Mouse (Mus musculus) liver, adult 2 months (tissue): ENCODE measurements around the gene Rbbp8nl. TPM values are rescaled to one million over a fixed set of nuclear protein-coding genes. Genes with fewer than 3 reads are reported as not detected.

Source experiments
- DNase-seq: peaks from one replicate; pipeline ENCODE4 v3.0.0-alpha.2; 2011; ENCODE audit warnings: low read depth, low spot score; ENCODE audit errors: extremely low read depth
- H3K27ac ChIP-seq: fragments of 200-500 bp; replicated peaks from 2 replicates; pipeline ENCODE4 v1.5.1; 2012; ENCODE audit warnings: low read depth, mild to moderate bottlenecking, control low read depth, inconsistent platforms, low read length; ENCODE audit not compliant: insufficient read depth
- H3K27me3 ChIP-seq: fragments of 200-500 bp; 2 replicates; pipeline ENCODE4 v1.6.1; 2012; ENCODE audit warnings: mild to moderate bottlenecking, moderate library complexity, low read length, inconsistent platforms; ENCODE audit not compliant: control insufficient read depth, insufficient read depth
- H3K36me3 ChIP-seq: fragments of 200-500 bp; 2 replicates; pipeline ENCODE4 v1.6.1; 2012; ENCODE audit warnings: low read length, inconsistent platforms; ENCODE audit not compliant: control insufficient read depth, insufficient read depth
- H3K4me1 ChIP-seq: fragments of 200-500 bp; 2 replicates; pipeline ENCODE4 v1.6.1; 2011; ENCODE audit warnings: low read length; ENCODE audit not compliant: control insufficient read depth, insufficient read depth
- H3K4me3 ChIP-seq: fragments of 200-500 bp; 2 replicates; pipeline ENCODE4 v1.5.1; 2011; ENCODE audit warnings: low read depth, mild to moderate bottlenecking, control low read depth, low read length, moderate library complexity; ENCODE audit not compliant: insufficient read depth
- H3K79me2 ChIP-seq: fragments of 200-500 bp; 2 replicates; pipeline ENCODE4 v1.6.1; 2012; ENCODE audit warnings: inconsistent platforms, mild to moderate bottlenecking, low read length, moderate library complexity; ENCODE audit not compliant: control insufficient read depth, insufficient read depth
- H3K9ac ChIP-seq: fragments of 200-500 bp; 2 replicates; pipeline ENCODE4 v1.6.1; 2012; ENCODE audit warnings: low read depth, mild to moderate bottlenecking, control low read depth, inconsistent platforms, low read length
- CTCF ChIP-seq: fragments of 200-500 bp; IDR thresholded peaks from 2 replicates; pipeline ENCODE4 v1.5.1; 2011; ENCODE audit warnings: low read depth, low read length, control low read depth
- POLR2A ChIP-seq: fragments of 200-500 bp; IDR thresholded peaks from 2 replicates; pipeline ENCODE4 v1.6.1; 2011; ENCODE audit warnings: low read length, control low read depth; ENCODE audit not compliant: insufficient read depth; ENCODE audit errors: extremely low read depth
- WGBS: fragments of 180-500 bp; shearing (Covaris S2); methylation state at CpG from one replicate; pipeline ENCODE4 v1.1.7; 2018; 5-methylcytosine and 5-hydroxymethylcytosine counted together
- polyA plus RNA-seq: library from polyadenylated mRNA; depleted of rRNA; stranded (reverse); fragments of >200 nt; gene quantifications from 2 replicates; pipeline ENCODE4 v1.2.3, GENCODE M21; 2012; rRNA removed
- total RNA-seq: library from RNA; depleted of rRNA; stranded (reverse); fragments of >200 nt; gene quantifications from 2 replicates; pipeline ENCODE4 v1.2.3, GENCODE M21; 2014; rRNA removed

Gene Rbbp8nl
- total and polyA plus RNA-seq, 2 experiments: not detected

DNA sequence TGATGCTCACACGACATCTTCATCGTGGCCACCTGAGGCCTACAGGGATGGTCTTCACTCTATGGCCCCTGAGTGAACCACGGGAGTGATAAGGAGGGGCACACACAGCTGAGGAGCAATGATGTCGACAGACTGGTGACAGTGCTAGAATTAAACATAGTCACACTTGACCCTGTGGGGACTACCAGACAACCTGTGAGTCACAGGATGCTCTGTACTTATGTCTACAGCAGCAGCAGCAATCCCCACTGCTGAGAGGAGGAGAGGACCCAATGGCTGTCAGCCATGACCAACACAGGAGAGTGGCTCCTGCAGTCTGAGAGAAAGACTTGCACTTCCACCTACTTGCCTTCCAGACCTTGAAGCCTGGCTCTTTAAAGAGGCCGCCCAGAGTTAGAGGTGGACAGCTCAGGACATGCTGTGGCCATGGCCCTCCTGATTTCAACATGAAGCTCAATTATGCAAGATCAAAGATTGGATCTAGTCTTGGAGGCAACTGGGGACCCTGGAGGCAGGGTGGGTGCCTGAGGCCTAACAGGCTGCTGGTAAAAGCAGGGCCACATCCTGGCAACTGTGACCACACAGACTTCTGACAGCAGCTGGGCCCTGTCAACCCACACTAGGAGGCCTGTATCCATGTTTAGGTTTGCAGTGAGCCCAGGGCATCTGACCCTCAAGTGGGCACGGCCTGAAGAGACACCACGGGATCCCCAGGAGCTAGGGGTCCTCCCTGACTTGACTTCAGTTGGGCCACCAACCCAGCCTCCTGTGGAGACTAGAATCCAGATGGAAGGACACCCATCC, 56.4 kb downstream of the Rbbp8nl start:
- no peaks in the 10 kb centered on the region for H3K27me3 ChIP-seq
- no peak overlapping the region for H3K4me3 ChIP-seq
- H3K27ac ChIP-seq: no peak overlapping the region
- no peak for TF ChIP-seq POLR2A
- no peaks in the 10 kb centered on the region for H3K4me1 ChIP-seq
- no peak for DNase-seq
- no peak overlapping the region for H3K9ac ChIP-seq
- WGBS: 87% methylated on average over 7 of the region's 7 CpGs
- H3K79me2 ChIP-seq: no peaks in the 10 kb centered on the region
- no peaks in the 10 kb centered on the region for H3K36me3 ChIP-seq

DNA sequence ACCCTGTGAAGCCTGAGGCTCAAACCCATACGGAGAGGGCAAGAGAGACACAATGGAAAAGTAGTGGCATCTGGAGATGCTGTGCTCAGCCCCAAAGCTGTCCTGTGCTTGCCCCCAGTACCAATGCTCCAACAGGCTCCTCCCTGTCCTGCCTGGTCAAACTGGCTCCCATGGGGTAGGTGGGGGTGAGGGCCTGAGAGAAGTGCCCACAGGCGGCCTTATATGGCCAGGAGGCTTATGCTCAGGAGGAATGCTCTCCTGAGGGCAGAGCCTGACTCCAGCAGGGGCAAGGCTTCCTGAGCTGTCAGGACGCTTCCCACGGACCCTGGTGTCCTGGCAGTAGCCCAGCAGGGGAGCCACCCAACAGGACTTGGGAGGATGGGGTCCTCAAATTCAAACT, 59.2 kb downstream of the Rbbp8nl start:
- Histone ChIP-seq H3K36me3 (no peaks in the 10 kb centered on the region), H3K27me3 (peaks cover under 1% of the 10 kb centered on the region; the same call in 1 of the 2 replicates), H3K9ac (no peak overlapping the region), H3K27ac (no peak overlapping the region), H3K4me1 (0 out of 2 replicates have a peak, but pooled peaks cover 4% of the 10 kb centered on the region), H3K79me2 (no peaks in the 10 kb centered on the region), H3K4me3 (no peak overlapping the region)
- no peak for DNase-seq
- WGBS: 90% methylated on average over 4 of the region's 4 CpGs
- TF ChIP-seq POLR2A: no peak
- TF ChIP-seq CTCF: no peak

DNA sequence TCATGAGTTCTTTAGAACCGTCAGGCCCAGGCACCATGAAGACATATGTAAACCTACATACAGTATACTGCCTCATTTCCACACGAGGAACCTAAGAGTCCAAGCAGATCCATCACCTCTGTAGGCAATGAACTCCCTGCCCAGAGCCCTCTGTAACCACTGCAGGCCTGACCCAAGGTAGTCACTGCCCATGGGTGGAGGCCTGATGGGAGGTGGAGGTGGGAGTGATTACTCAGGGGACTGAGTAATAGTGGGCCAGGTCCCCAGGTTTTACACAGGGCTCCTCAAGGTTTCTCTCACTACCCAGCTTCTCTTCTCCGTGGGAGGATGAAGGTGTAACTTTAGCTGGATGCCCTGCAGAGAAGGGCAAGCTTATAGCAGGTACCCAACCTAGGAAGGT, 60.5 kb downstream of the Rbbp8nl start:
- TF ChIP-seq CTCF (no peak), POLR2A (no peak)
- H3K9ac ChIP-seq: no peak overlapping the region
- 86% methylated on average over 3 of the region's 3 CpGs for WGBS
- peaks cover 3% of the 10 kb centered on the region; the same call in 1 of the 2 replicates for H3K27me3 ChIP-seq
- H3K79me2 ChIP-seq: no peaks in the 10 kb centered on the region
- H3K27ac ChIP-seq: no peak overlapping the region
- H3K4me3 ChIP-seq: no peak overlapping the region
- DNase-seq: no peak
- 0 out of 2 replicates have a peak, but pooled peaks cover 8% of the 10 kb centered on the region for H3K4me1 ChIP-seq
- H3K36me3 ChIP-seq: no peaks in the 10 kb centered on the region

DNA sequence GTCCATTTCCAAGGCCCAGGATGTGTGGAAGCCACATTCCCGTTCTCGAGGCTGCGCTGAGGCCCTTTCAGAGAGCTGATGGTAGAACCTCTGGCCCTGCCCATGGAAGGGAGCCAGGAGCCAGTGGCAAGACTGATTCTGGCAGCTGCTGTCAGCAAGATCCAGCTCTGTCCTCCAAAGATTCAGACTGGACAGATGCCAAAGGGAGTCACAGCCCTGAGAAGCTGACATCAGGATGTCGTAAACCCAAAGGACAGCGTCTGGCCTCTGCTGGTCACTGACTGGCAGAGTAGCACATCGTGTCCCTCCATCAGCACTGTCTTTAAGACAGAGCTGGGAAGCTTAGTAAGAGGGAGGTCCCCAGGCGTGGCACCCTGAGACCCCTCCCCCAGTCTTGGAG, 61.1 kb downstream of the Rbbp8nl start:
- TF ChIP-seq CTCF (peak; percentile 22; the same call in 1 of the 2 replicates), POLR2A (no peak)
- Histone ChIP-seq H3K36me3 (no peaks in the 10 kb centered on the region), H3K27me3 (peaks cover 3% of the 10 kb centered on the region; the same call in 1 of the 2 replicates), H3K79me2 (no peaks in the 10 kb centered on the region), H3K9ac (no peak overlapping the region), H3K4me1 (0 out of 2 replicates have a peak, but pooled peaks cover 8% of the 10 kb centered on the region), H3K4me3 (no peak overlapping the region), H3K27ac (no peak overlapping the region)
- peak; percentile 46 for DNase-seq
- WGBS: 67% methylated on average over 7 of the region's 7 CpGs

DNA sequence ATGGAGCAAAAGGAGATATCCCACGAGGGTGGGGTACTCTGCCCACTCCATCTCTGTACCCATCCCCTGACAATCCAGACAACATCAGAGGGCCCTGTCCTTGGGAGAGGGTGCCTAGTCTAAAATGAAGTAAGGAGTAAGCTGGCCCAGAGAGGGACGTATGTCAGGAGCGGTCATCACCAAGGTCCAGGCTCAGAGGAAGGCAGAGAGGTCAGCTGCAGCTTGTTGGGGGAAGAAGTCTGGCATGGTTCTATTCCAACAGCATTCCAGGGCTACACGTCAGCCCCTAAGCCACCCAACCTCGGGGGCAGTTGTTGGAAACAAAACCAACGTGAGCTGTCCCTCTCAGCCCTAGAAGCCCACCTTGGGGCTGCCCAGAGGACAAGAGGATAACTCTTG, 61.6 kb downstream of the Rbbp8nl start:
- no peaks in the 10 kb centered on the region for H3K79me2 ChIP-seq
- DNase-seq: no peak
- 70% methylated on average over 6 of the region's 6 CpGs for WGBS
- 0 out of 2 replicates have a peak, but pooled peaks cover 8% of the 10 kb centered on the region for H3K4me1 ChIP-seq
- no peak overlapping the region for H3K9ac ChIP-seq
- no peaks in the 10 kb centered on the region for H3K36me3 ChIP-seq
- TF ChIP-seq CTCF: no peak
- no peak for TF ChIP-seq POLR2A
- H3K27me3 ChIP-seq: peaks cover 3% of the 10 kb centered on the region; the same call in 1 of the 2 replicates
- no peak overlapping the region for H3K4me3 ChIP-seq
- H3K27ac ChIP-seq: no peak overlapping the region; the same call in 1 of the 2 replicates

Other genes starting within 250 kb of the Rbbp8nl start
- gene Psma7, start 247.4 kb downstream of the Rbbp8nl start, total RNA-seq: 191 and 199 TPM in 2 replicates
- gene Psma7, start 247.4 kb downstream of the Rbbp8nl start, polyA plus RNA-seq: 155 and 160 TPM in 2 replicates
- 2.0 and 2.3 TPM in 2 replicates for gene Ss18l1, start 247.4 kb downstream of the Rbbp8nl start, total RNA-seq
- gene Ss18l1, start 247.4 kb downstream of the Rbbp8nl start, polyA plus RNA-seq: 3.8 and 4.6 TPM in 2 replicates
- gene Mtg2, start 219.3 kb downstream of the Rbbp8nl start, total RNA-seq: 19.6 and 22.4 TPM in 2 replicates
- 15.6 and 17.8 TPM in 2 replicates for gene Mtg2, start 219.3 kb downstream of the Rbbp8nl start, polyA plus RNA-seq
- gene Hrh3, start 185.4 kb downstream of the Rbbp8nl start, total RNA-seq: 0.07 TPM in 1 of 2 replicates, not detected in the other
- gene Hrh3, start 185.4 kb downstream of the Rbbp8nl start, polyA plus RNA-seq: not detected in 2 replicates
- gene Osbpl2, start 170.6 kb downstream of the Rbbp8nl start, total RNA-seq: 21.4 and 21.9 TPM in 2 replicates
- 14.0 and 15.0 TPM in 2 replicates for gene Osbpl2, start 170.6 kb downstream of the Rbbp8nl start, polyA plus RNA-seq
- gene Adrm1, start 118.4 kb downstream of the Rbbp8nl start, total RNA-seq: 30.7 and 37.1 TPM in 2 replicates
- 95.4 and 107 TPM in 2 replicates for gene Adrm1, start 118.4 kb downstream of the Rbbp8nl start, polyA plus RNA-seq
- 0.65 and 0.74 TPM in 2 replicates for gene Lama5, start 64.0 kb downstream of the Rbbp8nl start, total RNA-seq
- gene Lama5, start 64.0 kb downstream of the Rbbp8nl start, polyA plus RNA-seq: 1.6 and 4.0 TPM in 2 replicates
- 713 and 1,049 TPM in 2 replicates for gene Rps21, start 32.5 kb downstream of the Rbbp8nl start, total RNA-seq
- gene Rps21, start 32.5 kb downstream of the Rbbp8nl start, polyA plus RNA-seq: 880 and 922 TPM in 2 replicates
- 8.9 and 10.3 TPM in 2 replicates for gene Cables2, start 16.4 kb downstream of the Rbbp8nl start, total RNA-seq
- gene Cables2, start 16.4 kb downstream of the Rbbp8nl start, polyA plus RNA-seq: 29.2 and 29.5 TPM in 2 replicates
- 0.09 TPM in 1 of 2 replicates, not detected in the other for gene Gata5, start 44.8 kb upstream of the Rbbp8nl start, total RNA-seq
- 0.09 and 0.16 TPM in 2 replicates for gene Gata5, start 44.8 kb upstream of the Rbbp8nl start, polyA plus RNA-seq
- 0.09 and 0.20 TPM in 2 replicates for gene Slco4a1, start 166.4 kb upstream of the Rbbp8nl start, total RNA-seq
- gene Slco4a1, start 166.4 kb upstream of the Rbbp8nl start, polyA plus RNA-seq: 0.42 and 0.46 TPM in 2 replicates
- gene Ntsr1, start 210.1 kb upstream of the Rbbp8nl start, total RNA-seq: not detected in 2 replicates
- not detected in 2 replicates for gene Ntsr1, start 210.1 kb upstream of the Rbbp8nl start, polyA plus RNA-seq